Mouse (Mus musculus) large intestine, adult 2 months (tissue): Measurements from ENCODE around the gene Pagr1b. TPM values are rescaled to one million over a fixed set of nuclear protein-coding genes. Genes with fewer than 3 reads are reported as not detected.

Source experiments
- DNase-seq: peaks from one replicate; pipeline ENCODE4 v3.0.0-alpha.2; 2012; ENCODE audit warnings: low read depth, low spot score
- WGBS: fragments of 180-500 bp; shearing (Covaris S2); methylation state at CpG from one replicate; pipeline ENCODE4 v1.1.7; 2018; 5-methylcytosine and 5-hydroxymethylcytosine counted together
- polyA plus RNA-seq: library from polyadenylated mRNA; depleted of rRNA; stranded (reverse); fragments of >200 nt; gene quantifications from 2 replicates; pipeline ENCODE4 v1.2.3, GENCODE M21; 2012

Gene Pagr1b
- polyA plus RNA-seq, 1 experiment, result 0.45 TPM

DNA sequence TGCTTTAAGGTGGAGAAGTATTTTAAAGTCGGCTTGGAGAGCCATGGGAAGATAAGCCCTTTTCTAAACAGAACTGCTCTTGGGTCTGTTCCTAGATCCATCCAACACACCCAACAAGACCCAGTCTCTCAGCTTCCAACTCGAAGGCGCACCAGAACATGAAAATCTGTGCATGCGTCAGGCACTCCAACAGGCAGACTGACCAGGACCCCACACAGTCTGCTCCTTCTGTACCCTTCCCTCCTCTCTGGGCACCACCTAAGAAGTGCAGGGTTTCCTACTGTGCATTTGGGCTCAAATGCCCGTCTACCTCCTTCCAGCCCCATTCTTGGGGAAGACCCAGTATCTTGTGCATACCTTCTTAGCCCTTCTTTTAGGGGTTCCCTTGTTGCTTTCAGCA, 4.2 kb upstream of the Pagr1b start:
- no peak for DNase-seq
- 53% methylated on average over 5 of the region's 5 CpGs for WGBS

DNA sequence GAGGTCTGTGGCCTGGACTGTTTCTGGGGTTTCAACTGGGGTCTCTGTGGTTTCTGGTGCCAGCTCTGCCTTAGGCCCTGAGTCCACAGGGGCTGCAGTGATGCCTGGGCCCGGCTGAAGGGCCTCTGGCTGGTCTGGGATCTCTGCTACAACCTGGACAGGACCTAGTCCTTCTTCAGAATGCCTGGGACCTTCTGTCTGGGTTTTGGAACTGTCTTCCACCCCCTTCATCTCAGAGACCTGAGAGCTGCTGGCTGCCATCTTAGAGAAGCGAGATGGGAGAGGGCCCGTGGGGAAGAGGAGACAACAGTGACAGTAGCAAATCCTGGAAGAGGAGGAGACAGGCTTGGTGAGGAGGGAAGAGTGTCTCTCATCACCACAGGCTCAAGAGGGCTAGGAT, 3.7 kb upstream of the Pagr1b start:
- WGBS, result 75% methylated on average over 3 of the region's 3 CpGs

GRCm38 (mm10) chr7:127019306-127019960, 3.1 kb upstream of the Pagr1b start:
- 77% methylated on average over 14 of the region's 14 CpGs for WGBS
- DNase-seq, result no peak

More for the DNA sequence above, 3.7 kb upstream of the Pagr1b start:
- DNase-seq, result no peak

DNA sequence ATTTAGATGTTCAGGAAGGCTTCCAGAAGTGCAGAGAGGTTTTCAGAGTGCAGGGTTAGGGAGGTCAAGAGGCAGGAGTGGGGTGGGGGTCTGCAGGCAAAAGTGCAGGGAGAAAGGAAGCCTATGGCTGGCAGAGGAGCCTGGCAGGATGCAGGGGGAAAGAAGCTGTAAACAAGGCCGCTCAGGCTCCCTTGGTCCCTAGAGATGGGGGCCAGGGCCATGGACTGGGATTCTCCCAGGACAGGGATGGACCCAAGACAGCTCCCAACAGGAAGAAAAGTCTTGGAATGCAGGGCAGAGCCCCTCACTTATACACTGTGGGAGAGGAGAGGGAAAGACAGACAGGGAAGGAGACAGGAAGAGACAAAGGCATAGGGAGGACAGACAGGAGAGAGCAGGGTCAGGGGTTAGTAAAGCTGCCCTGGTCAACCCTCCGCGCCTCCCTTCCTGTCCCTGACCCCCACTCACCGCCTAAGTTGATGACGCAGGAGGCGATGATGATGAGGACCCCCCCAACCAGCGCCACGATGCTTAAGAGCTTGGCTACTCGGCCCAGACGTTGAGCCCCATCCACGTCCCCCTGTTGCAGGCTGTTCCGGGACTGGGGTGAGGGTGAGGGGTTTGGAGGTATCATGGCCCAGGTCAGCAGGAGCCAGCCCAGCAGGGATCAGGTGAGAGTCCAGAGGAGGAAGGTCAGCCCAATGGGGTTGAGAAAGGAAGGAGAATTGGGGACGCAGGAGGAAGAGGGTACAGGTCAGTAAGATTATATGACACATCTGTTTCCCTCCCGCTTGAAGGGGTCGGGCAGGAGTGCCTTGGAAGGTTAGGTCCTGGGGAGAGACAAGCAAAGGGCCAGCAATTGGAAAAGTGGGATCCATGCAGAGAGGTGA, 2.4 kb upstream of the Pagr1b start:
- no peak for DNase-seq
- WGBS, result 80% methylated on average over 15 of the region's 15 CpGs

DNA sequence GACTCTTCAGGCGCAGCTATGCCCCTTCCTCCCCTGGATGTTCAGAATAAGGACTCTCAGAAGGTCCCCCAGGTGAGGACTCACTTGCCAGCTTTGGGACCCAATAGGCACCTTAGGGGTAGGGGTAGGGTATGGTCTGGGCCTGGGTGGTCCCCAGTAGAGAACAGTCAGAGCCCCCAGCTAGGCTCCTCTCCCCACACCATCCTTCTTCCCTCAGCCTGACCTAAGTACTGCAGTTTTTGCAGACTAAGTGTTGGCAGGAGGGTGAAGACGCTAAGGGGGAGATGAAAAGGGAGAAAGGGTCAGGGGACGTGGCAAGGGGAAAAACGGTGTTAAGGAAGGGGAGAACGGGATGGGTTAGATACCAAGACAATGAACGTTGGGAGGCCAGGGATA, 1.7 kb upstream of the Pagr1b start:
- WGBS, result 54% methylated on average over 6 of the region's 6 CpGs
- no peak for DNase-seq

DNA sequence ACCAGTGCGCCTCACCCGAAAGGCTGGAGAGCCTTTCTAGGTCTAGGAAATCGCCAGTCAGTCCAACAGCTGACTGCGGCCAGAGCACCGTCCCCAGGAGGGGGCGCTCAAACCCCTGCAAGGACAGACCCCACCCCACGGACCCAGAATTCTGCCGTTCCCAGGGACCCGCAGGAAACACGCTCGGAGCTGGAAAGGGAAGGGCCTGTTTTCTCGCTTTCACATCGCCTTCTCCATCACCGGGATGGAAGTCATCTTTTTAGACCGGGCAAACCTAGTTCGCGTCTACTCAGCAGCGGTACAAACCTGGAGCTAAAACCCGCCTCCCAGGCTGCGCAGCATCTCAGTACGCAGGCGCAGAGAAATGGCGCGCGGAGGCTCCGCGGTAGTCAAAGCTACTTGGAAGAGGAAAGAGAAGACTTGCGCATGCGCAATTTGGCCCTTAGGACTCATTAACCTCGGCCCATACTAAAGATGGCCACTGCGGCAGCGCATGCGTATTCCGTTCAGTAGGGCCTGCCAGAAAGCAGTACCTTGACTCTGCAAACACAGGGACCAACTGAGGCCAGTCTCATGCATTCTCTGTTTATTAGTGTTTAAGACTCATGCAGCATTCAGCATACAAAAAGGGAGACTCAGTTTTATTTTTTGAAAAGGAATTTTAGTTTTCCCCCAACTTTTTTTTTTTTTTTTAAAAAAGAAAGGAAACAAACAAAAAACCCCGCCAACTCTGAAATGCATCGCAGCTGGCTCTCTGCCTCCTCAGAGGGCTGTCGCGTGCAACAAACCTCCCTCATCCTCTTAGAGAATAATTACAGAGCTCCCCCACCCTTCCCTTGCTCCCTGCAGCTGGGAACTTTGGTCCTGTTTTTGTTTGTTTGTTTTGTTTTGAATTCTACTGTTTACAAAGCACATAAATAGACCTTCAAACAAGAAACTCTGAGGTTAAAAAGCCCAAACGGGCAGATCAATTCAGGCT, 976 bp upstream of the Pagr1b start, which contains the start of gene Pagr1a:
TSS of gene Pagr1a (minus strand) at position 382 of the 979 bp plus-strand sequence.
- WGBS, result 2% methylated on average over 39 of the region's 39 CpGs

DNA sequence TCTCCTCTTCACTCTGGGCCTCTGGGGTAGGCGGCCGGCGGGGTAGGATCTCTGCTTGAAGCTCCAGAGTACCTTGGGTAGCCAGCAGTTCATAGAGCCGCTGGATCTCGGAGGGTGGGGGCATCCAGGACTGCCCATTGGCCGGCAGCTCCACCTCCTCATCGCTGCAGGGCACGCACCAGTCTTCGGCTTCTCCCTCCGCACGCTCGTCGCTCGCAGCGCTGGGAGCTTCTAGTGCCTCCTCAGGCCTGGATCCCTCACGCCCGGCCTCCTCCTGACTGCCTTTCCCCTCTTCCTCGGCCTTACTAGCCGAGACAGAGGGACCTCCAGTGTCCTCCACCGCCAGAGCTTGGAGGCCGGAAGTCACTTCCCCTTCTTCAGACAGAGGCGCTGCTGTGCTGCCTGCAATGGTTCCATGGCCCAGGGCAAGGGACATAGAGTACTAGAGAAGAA, 228 bp upstream of the Pagr1b start:
- WGBS, result under 1% methylated on average over 22 of the region's 22 CpGs

More for the DNA sequence above, 976 bp upstream of the Pagr1b start, which contains the start of gene Pagr1a:
- peak; percentile 94 for DNase-seq

DNA sequence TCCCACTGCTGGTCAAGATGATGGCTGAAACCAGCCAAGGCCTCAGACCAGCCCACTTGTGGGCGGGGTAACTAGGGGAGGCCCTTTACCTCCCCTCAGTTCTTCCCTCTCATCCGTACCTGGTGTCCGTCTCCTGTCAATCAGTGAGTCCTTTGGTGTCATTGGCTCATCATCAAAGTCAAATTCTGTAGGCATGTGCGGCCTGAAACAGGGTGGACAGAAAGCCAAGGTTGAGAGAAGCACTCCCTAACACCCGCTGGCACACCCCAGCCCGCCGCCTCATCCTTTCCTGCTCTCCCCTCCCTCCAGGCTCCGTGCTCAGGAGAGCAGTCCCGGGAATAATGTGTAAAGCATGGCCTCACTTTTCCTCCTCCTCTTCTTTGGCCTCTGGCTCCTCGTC, 203 bp downstream of the Pagr1b start:
- DNase-seq, result peak; percentile 64
- WGBS, result 2% methylated on average over 10 of the region's 10 CpGs

More for the DNA sequence above, 228 bp upstream of the Pagr1b start:
- DNase-seq, result no peak

GRCm38 (mm10) chr7:127014993-127015392, 1.3 kb downstream of the Pagr1b start:
- WGBS, result 75% methylated on average over 12 of the region's 12 CpGs
- DNase-seq, result no peak

GRCm38 (mm10) chr7:127014320-127014719, 2.0 kb downstream of the Pagr1b start, which contains the start of gene Mvp:
Gene Mvp, minus strand, starts transcription at chr7:127014621.
- DNase-seq, result peak; percentile 80

GRCm38 (mm10) chr7:127013385-127013784, 2.9 kb downstream of the Pagr1b start:
- WGBS, result 71% methylated on average over 6 of the region's 6 CpGs
- no peak for DNase-seq

More at GRCm38 (mm10) chr7:127014320-127014719, 2.0 kb downstream of the Pagr1b start, which contains the start of gene Mvp:
- WGBS, result under 1% methylated on average over 11 of the region's 11 CpGs

GRCm38 (mm10) chr7:127012845-127013244, 3.4 kb downstream of the Pagr1b start:
- WGBS, result 65% methylated on average over 10 of the region's 10 CpGs

DNA sequence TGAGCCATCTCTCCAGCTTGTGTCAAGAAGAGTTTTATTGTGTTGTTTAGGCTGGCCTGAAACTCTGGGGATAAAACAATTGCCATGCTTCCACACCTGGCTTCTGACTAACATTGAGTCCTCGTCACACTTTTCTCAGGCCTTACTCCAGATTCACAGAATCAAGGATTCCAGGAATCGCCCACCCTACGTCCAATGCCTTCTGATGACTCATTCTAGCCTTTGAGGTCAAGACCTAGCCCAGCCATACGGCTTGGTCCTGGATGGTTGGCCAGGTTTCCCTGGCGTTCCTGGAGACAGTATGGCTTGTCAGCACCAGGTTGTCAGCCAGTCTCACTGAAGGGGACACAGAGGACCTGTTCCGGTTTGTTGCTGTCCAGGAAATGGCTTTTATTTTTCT, 3.9 kb downstream of the Pagr1b start:
- 59% methylated on average over 6 of the region's 6 CpGs for WGBS
- DNase-seq, result no peak

More at GRCm38 (mm10) chr7:127012845-127013244, 3.4 kb downstream of the Pagr1b start:
- DNase-seq, result no peak

DNA sequence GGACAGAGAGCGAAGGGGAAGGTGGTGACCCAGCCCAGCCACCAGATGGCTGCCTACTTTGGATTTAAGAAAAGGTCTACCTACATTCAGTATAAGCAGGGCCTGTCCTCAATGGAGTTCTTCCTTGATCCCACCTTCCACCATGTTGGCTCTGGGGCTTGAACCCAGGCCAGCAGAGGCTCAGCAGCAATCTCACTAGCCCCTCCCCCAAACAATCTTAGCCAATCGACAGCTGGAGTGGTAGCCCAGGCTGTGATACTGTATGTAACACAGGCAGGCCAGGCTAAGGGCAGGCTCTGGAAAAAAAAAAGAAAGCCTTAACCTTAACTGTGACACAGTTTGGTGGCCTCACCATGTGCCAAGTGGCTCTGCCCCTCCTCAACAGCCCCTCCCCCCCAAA, 4.6 kb downstream of the Pagr1b start:
- DNase-seq, result no peak
- WGBS, result 54% methylated on average over 2 of the region's 2 CpGs

GRCm38 (mm10) chr7:127011051-127011450, 5.2 kb downstream of the Pagr1b start:
- DNase-seq, result no peak
- 89% methylated on average over 2 of the region's 2 CpGs for WGBS

DNA sequence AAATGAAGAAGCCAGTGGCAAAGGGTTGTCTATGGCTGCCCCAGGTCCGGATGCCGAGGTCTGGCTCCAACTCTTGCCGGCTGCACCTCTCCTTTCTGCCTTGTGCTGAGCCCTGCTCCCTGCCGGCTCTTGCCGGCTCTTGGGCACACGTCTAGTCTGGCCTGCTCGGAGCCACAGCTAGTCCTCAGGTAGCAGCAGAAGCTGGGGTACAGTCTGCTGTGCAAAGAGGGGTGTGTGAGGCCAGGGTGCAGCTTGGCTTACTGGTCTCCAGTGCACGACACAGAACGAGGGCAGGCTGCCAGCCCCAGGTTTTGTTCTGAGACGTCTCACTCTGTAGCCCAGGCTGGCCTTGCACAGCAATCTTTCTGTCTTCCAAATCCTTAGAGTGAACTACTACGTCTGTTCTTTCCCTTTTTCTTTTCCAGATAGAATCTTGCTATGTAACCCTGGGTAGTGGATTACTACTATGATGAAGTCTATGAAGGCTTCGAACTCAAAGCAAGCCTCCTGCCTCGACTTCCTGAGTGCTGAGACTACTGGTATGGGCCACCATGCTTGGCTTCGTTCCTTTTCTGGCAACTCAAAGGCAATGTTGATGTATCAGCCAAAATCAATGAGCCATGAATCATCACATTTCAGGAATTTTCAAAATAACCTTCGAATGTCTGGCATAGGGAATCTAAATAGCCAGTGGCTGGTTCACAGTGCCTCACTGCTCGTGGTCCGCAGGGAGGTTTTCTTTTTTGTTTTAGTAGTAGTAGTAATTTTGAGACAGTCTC, 6.8 kb downstream of the Pagr1b start:
- no peak for DNase-seq
- 46% methylated on average over 17 of the region's 17 CpGs for WGBS

DNA sequence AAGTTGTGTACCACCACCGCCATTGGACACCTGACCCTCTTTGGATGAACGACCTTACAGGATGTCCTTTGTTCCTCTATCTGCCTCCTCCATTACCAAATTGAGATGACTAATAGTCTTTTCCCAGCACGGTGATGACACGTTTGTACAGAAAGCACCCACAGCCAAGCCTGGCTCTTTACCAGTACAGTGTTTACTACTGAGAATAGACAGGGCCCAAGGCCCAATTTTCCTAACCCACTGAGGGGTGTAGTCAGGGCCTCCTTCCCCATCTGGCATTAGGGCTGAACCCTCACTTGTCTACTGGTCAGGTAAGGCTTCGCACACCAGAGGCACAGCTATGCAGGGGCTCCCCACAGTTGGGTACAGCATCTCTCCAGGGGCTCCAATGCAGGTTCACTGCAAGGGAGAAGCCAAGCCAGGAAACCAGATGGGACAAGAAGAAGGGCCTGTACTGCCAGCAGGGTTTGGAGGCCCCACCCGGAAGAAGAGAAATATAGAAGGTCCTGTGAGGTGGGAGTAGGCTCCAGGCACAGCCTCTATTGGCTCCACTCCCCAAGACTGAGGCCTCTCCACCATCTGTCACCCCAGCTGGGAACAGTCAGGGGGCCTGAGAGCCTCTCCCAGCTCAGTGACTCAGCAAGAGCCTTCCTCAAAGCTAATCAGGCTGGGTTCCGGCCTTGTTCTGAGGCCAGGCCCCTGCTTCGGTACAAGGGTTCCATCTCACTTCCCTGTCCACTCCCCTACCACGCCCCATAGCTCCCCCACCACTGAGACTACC, 7.9 kb downstream of the Pagr1b start:
- peak; percentile 91 for DNase-seq
- 18% methylated on average over 9 of the region's 9 CpGs for WGBS
